Mouse (Mus musculus) adrenal gland, adult 8-10 months (tissue): Measurements from ENCODE around the gene Lct. TPM values are rescaled to one million over a fixed set of nuclear protein-coding genes. Genes with fewer than 3 reads are reported as not detected.
"Not testable (repeated sequence)": the region's sequence is repeated elsewhere in the genome, so short reads cannot be mapped to it uniquely, and the experiment has no call there.

ENCODE experiments used
- DNase-seq: peaks from one replicate; pipeline ENCODE4 v3.0.0; 2022
- total RNA-seq, 4 experiments: library from RNA; stranded (reverse); gene quantifications; 2 replicates each; pipeline ENCODE4 v1.2.4; 2022

Lct gene
- total RNA-seq, 4 experiments from 2014 or later = 0.03 to 0.08 (median 0.06) TPM; not detected in 1

- DNase-seq = no peak
Measured at GRCm38 (mm10) chr1:128295296-128295695, 32.8 kb downstream of the Lct start.

GRCm38 (mm10) chr1:128293524-128293923 is 34.6 kb downstream of the Lct start:
- DNase-seq = no peak

DNA sequence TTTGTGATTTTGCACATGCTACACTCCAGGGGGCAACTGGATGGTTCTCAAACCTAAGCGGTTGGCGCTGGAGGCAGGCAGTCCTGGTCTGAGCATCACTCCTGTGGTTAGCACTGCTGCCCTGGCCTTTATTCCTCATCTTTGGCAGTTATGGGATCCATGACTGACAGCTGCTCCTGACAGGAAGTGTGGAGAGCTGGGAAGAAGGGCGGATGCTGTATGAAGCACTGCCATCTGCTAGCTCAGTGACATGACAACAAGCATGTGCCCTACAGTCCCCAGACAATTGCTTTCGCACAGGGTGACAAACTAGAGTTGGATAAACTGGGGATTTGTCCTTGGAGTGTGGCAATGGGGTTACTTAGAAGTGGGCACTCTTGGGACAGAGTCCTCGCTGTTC is 37.8 kb downstream of the Lct start:
- no peak for DNase-seq

DNA sequence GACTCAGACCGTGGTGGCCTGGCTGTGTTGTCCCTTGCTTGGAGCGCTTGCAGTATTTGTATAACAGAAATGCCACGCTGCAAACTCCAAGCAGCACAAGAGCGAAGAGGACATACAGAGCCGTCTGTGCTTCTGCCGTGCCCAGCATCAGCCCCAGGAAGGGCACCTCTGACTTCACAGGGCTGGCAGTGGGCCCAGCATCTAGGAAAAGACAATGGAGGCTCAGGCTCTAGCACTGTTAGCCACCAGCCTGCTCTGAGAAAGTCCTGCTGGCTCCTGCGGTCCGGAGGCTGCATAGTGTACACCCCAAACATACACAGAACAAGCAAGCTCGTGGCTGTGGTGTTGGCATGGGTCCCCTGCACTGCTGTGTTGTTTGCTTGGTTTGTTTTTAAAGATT is 43.0 kb downstream of the Lct start:
- no peak for DNase-seq

DNA sequence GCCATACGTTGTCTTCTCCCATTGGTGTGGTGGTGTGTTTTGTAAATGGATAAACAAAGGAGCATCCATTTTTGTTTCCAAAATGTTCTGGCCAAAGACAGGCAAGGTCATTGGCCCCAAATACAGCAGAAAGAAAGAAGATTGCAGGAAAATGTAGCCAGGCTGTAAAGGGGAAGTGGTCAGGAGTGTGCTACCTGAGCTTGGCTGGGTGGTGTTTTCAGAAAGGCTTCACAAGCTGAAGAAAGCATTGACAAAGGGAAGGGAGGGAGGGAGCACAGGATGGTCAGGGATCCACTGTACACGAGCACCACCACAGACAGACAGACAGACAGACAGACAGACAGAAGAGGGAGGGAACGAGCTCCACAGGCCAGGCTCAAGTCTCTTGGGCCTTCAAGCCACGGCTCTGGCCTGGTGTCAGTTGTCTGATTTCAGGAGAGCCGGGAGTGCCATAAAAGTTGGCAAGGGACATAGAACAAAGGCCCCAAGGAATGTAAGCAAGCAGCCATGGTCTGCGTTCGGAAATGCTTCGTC is 43.9 kb downstream of the Lct start:
- no peak for DNase-seq

DNA sequence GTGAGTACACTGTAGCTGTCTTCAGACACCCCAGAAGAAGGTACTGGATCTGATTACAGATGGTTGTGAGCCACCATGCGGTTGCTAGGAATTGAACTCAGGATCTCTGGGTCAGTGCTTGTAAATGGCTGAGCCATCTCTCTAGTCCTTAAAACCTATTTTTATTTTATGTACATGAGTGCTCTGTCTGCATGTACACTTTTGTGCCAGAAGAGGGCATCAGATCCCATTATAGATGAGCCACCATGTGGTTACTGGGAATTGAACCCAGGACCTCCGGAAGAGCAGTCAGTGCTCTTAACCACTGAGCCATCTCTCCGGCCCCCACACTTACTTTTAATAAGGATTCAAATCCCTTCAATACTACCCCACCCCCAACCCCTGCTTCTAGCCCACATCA is 45.2 kb downstream of the Lct start:
- DNase-seq = no peak

- DNase-seq = no peak
Measured at GRCm38 (mm10) chr1:128281753-128282152, 46.4 kb downstream of the Lct start.

DNA sequence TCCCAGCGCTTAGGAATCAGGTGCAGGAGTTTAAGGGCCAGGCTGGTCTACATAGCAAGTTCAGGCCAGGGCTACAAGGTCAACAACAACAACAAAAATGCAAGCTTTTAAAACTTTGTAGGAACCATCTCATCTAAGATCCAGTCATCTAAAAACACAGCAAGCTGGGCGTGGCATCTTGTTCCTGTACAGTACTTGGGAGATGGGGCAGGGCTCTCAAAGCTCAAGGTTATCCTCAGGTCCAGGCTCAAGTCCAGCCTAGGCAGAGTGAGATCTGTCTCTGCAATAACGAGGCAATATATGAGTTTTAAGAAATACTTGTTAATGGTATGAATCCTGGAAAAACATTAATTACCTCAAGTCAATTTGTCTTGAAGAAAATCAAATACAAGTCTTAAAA is 49.6 kb downstream of the Lct start:
- no peak for DNase-seq

DNA sequence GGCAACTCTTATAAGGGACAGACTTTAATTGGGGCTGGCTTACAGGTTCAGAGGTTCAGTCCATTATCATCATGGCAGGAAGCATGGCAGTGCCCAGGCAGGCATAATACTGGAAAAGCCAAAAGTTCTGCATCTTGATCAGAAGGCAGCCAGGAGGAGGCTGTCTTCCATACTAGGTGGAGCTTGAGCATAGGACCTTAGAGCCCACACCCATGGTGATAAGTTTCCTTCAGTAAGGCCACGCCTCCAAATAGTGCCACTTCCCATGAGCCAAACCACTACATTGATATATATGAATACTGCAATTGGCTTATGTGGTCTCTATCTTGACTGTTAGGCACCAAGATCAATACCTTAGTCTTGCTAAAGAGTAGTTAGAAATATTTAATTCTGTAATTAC is 52.2 kb downstream of the Lct start:
- DNase-seq = no peak

GRCm38 (mm10) chr1:128270731-128271130 is 57.4 kb downstream of the Lct start:
- DNase-seq = no peak

GRCm38 (mm10) chr1:128267061-128267460 is 61.1 kb downstream of the Lct start:
- not testable (repeated sequence) for DNase-seq

DNA sequence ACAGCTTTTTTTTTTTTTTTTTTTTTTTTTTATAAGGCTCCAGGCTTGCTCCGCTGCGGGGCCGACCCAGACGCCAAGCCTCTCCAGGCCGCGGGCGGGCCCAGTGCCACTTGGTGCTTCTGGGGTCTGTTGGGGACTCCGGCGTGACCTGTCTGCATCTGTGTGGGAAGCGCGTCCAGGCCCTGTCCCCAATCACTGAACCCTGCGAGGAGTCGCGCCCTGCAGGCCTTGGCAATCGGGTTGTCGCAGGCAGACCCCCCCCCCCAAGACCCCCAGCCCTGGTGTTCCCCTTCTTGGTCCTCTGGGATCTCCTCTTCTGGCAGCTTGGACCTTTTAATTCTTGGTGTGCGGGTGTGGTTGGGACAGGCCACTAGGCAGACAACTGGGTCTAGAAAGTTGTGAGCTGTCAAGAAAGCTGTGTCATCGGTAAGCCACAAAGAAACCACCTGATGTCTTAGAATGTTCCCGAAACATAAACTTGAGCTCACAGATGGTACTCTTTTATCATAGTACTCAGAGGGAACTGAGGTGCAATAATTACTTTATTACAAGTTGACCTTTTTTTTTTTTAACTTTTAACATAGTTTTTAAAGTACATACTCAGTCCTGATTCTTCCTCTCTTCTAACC is 83.3 kb downstream of the Lct start:
- no peak for DNase-seq

GRCm38 (mm10) chr1:128243996-128244726 is 84.0 kb downstream of the Lct start:
- DNase-seq = peak; percentile 97

DNA sequence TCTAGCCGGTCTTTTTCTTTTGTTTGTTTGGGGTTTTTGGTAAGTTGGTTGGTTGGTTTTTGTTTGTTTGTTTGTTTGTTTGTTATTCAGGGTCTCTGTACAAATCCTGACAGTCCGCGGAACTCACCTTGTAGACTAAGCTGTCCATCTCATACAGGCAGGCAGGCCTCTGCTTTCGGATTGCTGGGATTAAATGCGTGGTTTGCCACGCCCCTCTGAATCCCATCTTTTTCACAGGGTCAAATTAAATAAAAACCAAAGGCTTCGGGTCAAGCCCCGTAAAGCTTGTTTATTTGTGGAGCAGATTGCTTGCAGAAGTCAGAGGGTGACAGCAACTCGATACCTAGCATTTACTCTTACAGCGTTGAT is 84.5 kb downstream of the Lct start, which contains the start of gene Ubxn4:
Ubxn4 (plus strand) TSS at position 338 of the 369 bp plus-strand sequence.
- no peak for DNase-seq

DNA sequence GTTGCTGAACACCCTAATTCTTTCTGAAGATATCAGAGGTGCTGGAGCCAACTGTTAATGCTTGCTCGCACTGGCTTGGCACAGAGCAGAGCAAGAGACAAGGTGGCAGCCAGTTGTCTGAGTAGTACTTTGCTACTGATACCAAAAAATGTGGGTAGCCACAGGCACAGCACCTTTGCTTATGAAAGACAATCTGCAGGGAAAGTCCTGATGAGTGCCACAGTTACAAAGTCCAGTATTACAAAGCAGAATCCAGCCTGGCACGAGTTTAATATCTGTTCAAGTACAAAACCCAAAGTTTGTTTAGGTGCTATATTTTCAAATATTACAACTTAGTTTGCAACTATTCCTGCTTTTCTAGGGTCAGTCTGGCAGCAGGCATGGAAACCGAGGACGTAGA is 92.9 kb downstream of the Lct start:
- DNase-seq = no peak

Other genes with a start within 250 kb of the Lct start
- gene Zranb3, start 225.3 kb downstream of the Lct start, total RNA-seq = 1 to 10 TPM; 4.2 to 7.9 (median 5.8) TPM
- gene R3hdm1, start 225.0 kb downstream of the Lct start, total RNA-seq = 100 to 1,000 TPM in 1 of 4 experiments, 10 to 100 TPM in 3; 65.5 to 109 (median 82.9) TPM
- gene Ubxn4, start 84.4 kb downstream of the Lct start, total RNA-seq = 10 to 100 TPM; 70.3 to 84.9 (median 74.3) TPM
- gene Mcm6, start 31.3 kb upstream of the Lct start, total RNA-seq = 10 to 100 TPM; 16.8 to 20.3 (median 18.1) TPM
- 10 to 100 TPM; 92.5 to 99.9 (median 97.6) TPM for gene Dars, start 89.0 kb upstream of the Lct start, total RNA-seq